Mouse (Mus musculus) heart, postnatal 36 days (tissue): ENCODE results near the gene Kxd1. TPM values are rescaled to one million over a fixed set of nuclear protein-coding genes. Genes with fewer than 3 reads are reported as not detected.
"Not testable (repeated sequence)": the region's sequence is repeated elsewhere in the genome, so short reads cannot be mapped to it uniquely, and the experiment has no call there.

Experiments used
- DNase-seq, 2 experiments: peaks; one replicate each; pipeline ENCODE4 v3.0.0; 2021 to 2022
- intact Hi-C: fragments of 180-260 bp; cut with DNase I; formaldehyde crosslinking; loops from one replicate; pipeline ENCODE4 v1.15.1; 2025
- total RNA-seq, 2 experiments: library from RNA; stranded (reverse); gene quantifications; 2 replicates each; pipeline ENCODE4 v1.2.3; 2021

Gene Kxd1
- total RNA-seq, 2 experiments from 2014 or later: 88.4 to 91.4 TPM

GRCm38 (mm10) chr8:70519606-70520005, 8.2 kb downstream of the Kxd1 start:
- intact Hi-C loops: no loop called here
- no peak for DNase-seq

- intact Hi-C loops: no loop called here
- DNase-seq: no peak
These were observed 8.7 kb downstream of the Kxd1 start for GRCm38 (mm10) chr8:70519043-70519442.

- intact Hi-C loops: no loop called here
These were observed 9.7 kb downstream of the Kxd1 start for GRCm38 (mm10) chr8:70517940-70518643.

GRCm38 (mm10) chr8:70513441-70513840, 14.3 kb downstream of the Kxd1 start:
- intact Hi-C loops: no loop called here
- DNase-seq: no peak

More at GRCm38 (mm10) chr8:70517940-70518643, 9.7 kb downstream of the Kxd1 start:
- DNase-seq: no peak

GRCm38 (mm10) chr8:70512253-70512903, 15.4 kb downstream of the Kxd1 start:
- no peak for DNase-seq

GRCm38 (mm10) chr8:70511770-70512169, 16.0 kb downstream of the Kxd1 start:
- no peak for DNase-seq
- intact Hi-C loops: loop anchor here (2.0 kb wide), 1 partner anchor 27 kb away; the partner anchor contains the start of gene Ell

More at GRCm38 (mm10) chr8:70512253-70512903, 15.4 kb downstream of the Kxd1 start:
- intact Hi-C loops: no loop called here

- not testable (repeated sequence) for DNase-seq
- intact Hi-C loops: loop anchor here (2.0 kb wide), 1 partner anchor 28 kb away; the partner anchor contains the start of gene Ell
These were observed 16.6 kb downstream of the Kxd1 start for GRCm38 (mm10) chr8:70511174-70511573.

- peak; percentile 95 to 98 for DNase-seq
- intact Hi-C loops: loop anchor here (1.0 to 2.0 kb wide), 2 partner anchors 12 to 28 kb away; partner anchors contain the start of gene Ell
These were observed 17.4 kb downstream of the Kxd1 start, which contains the start of gene Uba52 for GRCm38 (mm10) chr8:70510228-70510915. Gene Uba52, minus strand, starts transcription at chr8:70510801.

- intact Hi-C loops: loop anchor here (5.0 kb wide), 1 partner anchor 78 kb away; no protein-coding TSS in a partner anchor
- DNase-seq: no peak
These were observed 18.3 kb downstream of the Kxd1 start for GRCm38 (mm10) chr8:70509281-70509952.

GRCm38 (mm10) chr8:70507027-70507393, 20.7 kb downstream of the Kxd1 start:
- DNase-seq: no peak
- intact Hi-C loops: loop anchor here (5.0 kb wide), 1 partner anchor 80 kb away; no protein-coding TSS in a partner anchor

- peak; percentile 94 to 97 for DNase-seq
- intact Hi-C loops: loop anchor here (5.0 kb wide), 1 partner anchor 81 kb away; no protein-coding TSS in a partner anchor
These were observed 21.3 kb downstream of the Kxd1 start, which contains the start of gene Rex1bd for GRCm38 (mm10) chr8:70506328-70507026. Gene Rex1bd, minus strand, starts transcription at chr8:70506752.

- intact Hi-C loops: loop anchor here (5.0 kb wide), 1 partner anchor 81 kb away; no protein-coding TSS in a partner anchor
- no peak for DNase-seq
These were observed 21.9 kb downstream of the Kxd1 start for GRCm38 (mm10) chr8:70505698-70506327.

- DNase-seq: peak; percentile 80
- intact Hi-C loops: loop anchor here (5.0 kb wide), 2 partner anchors 53 to 82 kb away; no protein-coding TSS in a partner anchor
These were observed 22.9 kb downstream of the Kxd1 start for GRCm38 (mm10) chr8:70504851-70505250.

- peak; percentile 71 to 74 for DNase-seq
- intact Hi-C loops: loop anchor here (5.0 kb wide), 1 partner anchor 52 kb away; no protein-coding TSS in a partner anchor
These were observed 23.5 kb downstream of the Kxd1 start for GRCm38 (mm10) chr8:70504291-70504716.

GRCm38 (mm10) chr8:70503062-70503750, 24.6 kb downstream of the Kxd1 start:
- intact Hi-C loops: loop anchor here (1.0 to 5.0 kb wide), 3 partner anchors 51 to 120 kb away; no protein-coding TSS in a partner anchor

GRCm38 (mm10) chr8:70502540-70502939, 25.2 kb downstream of the Kxd1 start:
- intact Hi-C loops: loop anchor here (2.0 to 5.0 kb wide), 2 partner anchors 50 to 88 kb away; no protein-coding TSS in a partner anchor
- no peak for DNase-seq

More at GRCm38 (mm10) chr8:70503062-70503750, 24.6 kb downstream of the Kxd1 start:
- DNase-seq: peak; percentile 75 to 76

GRCm38 (mm10) chr8:70501820-70502529, 25.8 kb downstream of the Kxd1 start:
- intact Hi-C loops: loop anchor here (2.0 to 5.0 kb wide), 2 partner anchors 50 to 87 kb away; no protein-coding TSS in a partner anchor
- DNase-seq: no peak
